Comparison of ENCODE assay signal across 8 mouse cellular contexts in genomic region chr5:107055455-107055854, GRCm38 (mm10).
DNase-seq lines count a peak whose midpoint lies in the region; ATAC-seq and TF ChIP-seq lines count a peak whose summit lies in the region.

No protein-coding gene starts in this region.

- no peak overlapping the region for H3K4me2 ChIP-seq in lung, embryonic 14.5 days
- H3K4me2 ChIP-seq in limb, embryonic 15.5 days = no peak overlapping the region

- ATAC-seq in lung, embryonic 14.5 days (ENCODE audit: insufficient read depth) = 0 out of 2 replicates have a peak, but pooled peaks have one; percentile 35
- ATAC-seq in limb, embryonic 15.5 days (ENCODE audit: insufficient number of reproducible peaks, low FRiP score, low TSS enrichment, low read depth) = 0 out of 2 replicates have a peak, but pooled peaks have one; percentile 16

- 34% methylated on average over 3 of the region's 3 CpGs for WGBS in lung, embryonic 14.5 days
- 37% methylated on average over 3 of the region's 3 CpGs for WGBS in limb, embryonic 15.5 days

- peaks cover 11% of the 10 kb centered on the region for H3K4me1 ChIP-seq in lung, embryonic 14.5 days (ENCODE audit: insufficient read depth)
- H3K4me1 ChIP-seq in limb, embryonic 15.5 days = no peaks in the 10 kb centered on the region

- peak; percentile 27 for DNase-seq in adrenal gland, adult 2 months
- DNase-seq in adrenal gland, postnatal 36 days = no peak
- no peak for DNase-seq in lung, embryonic 14.5 days
- DNase-seq in lung, postnatal 4 days = no peak
- no peak for DNase-seq in urinary bladder, postnatal 10 days (ENCODE audit: low spot score)
- no peak for DNase-seq in left cerebral cortex, postnatal 10 days (ENCODE audit: extremely low spot score in 1 of 2, low spot score in 2 of 2)
- no peak for DNase-seq in left cerebral cortex, adult 11 months (ENCODE audit: low spot score)

- H3K27me3 ChIP-seq in lung, embryonic 14.5 days (ENCODE audit: insufficient read depth, low read length) = no peaks in the 10 kb centered on the region
- H3K27me3 ChIP-seq in limb, embryonic 15.5 days = no peaks in the 10 kb centered on the region

- H3K4me3 ChIP-seq in lung, embryonic 14.5 days (ENCODE audit: low read depth, low read length) = no peak overlapping the region
- H3K4me3 ChIP-seq in limb, embryonic 15.5 days = no peak overlapping the region

- no peak overlapping the region for H3K27ac ChIP-seq in lung, embryonic 14.5 days (ENCODE audit: low read depth)
- no peak overlapping the region for H3K27ac ChIP-seq in limb, embryonic 15.5 days

- H3K36me3 ChIP-seq in lung, embryonic 14.5 days (ENCODE audit: insufficient read depth) = no peaks in the 10 kb centered on the region
- no peaks in the 10 kb centered on the region for H3K36me3 ChIP-seq in limb, embryonic 15.5 days

- intact Hi-C loops in left cerebral cortex, postnatal 10 days (cut with DNase I) = no loop called here

- H3K9ac ChIP-seq in lung, embryonic 14.5 days = no peak overlapping the region
- H3K9ac ChIP-seq in limb, embryonic 15.5 days = no peak overlapping the region

- 0 out of 2 replicates have a peak, but pooled peaks have one; percentile 12 for TF ChIP-seq CTCF in lung, embryonic 14.5 days (IDR thresholded peaks at IDR 0.05; ENCODE audit: low read depth)

- H3K9me3 ChIP-seq in lung, embryonic 14.5 days (ENCODE audit: low read depth, low read length) = no peaks in the 10 kb centered on the region
- no peaks in the 10 kb centered on the region for H3K9me3 ChIP-seq in limb, embryonic 15.5 days
